Mouse (Mus musculus): ENCODE measurements around the gene Cdh13. TPM values are rescaled to one million over a fixed set of nuclear protein-coding genes. Genes with fewer than 3 reads are reported as not detected.

The Cdh13 gene
- polyA plus RNA-seq, 1 experiment from 2014 or later: 0.53 TPM

- no peak for DNase-seq
- Histone ChIP-seq H3K9ac (replicated peaks) (no peak overlapping the region), H3K27ac (ENCODE audit: low read depth) (no peak overlapping the region), H3K27me3 (ENCODE audit: insufficient read depth, low read length) (no peaks in the 10 kb centered on the region), H3K4me2 (ENCODE audit: low read depth, low read length) (no peak overlapping the region), H3K4me1 (ENCODE audit: insufficient read depth) (no peaks in the 10 kb centered on the region), H3K9me3 (ENCODE audit: low read length) (peaks cover 3% of the 10 kb centered on the region; the same call in 1 of the 2 replicates), H3K36me3 (replicated peaks; ENCODE audit: insufficient read depth, low read length) (no peaks in the 10 kb centered on the region), H3K4me3 (ENCODE audit: low read depth, low read length) (no peak overlapping the region)
- ATAC-seq: no peak
- TF ChIP-seq CTCF (IDR thresholded peaks at IDR 0.05; ENCODE audit: low read depth) (no peak), EP300 (IDR thresholded peaks at IDR 0.05; ENCODE audit: low read depth) (no peak)
- WGBS (ENCODE audit: insufficient replicate concordance): 66% methylated on average over 8 of the region's 8 CpGs
Observed at GRCm38 (mm10) chr8:118628702-118629101, 345.2 kb downstream of the Cdh13 start.

- 70% methylated on average over 22 of the region's 22 CpGs for WGBS (ENCODE audit: insufficient replicate concordance)
- no peak for TF ChIP-seq CTCF (IDR thresholded peaks at IDR 0.05; ENCODE audit: low read depth)
- TF ChIP-seq EP300 (IDR thresholded peaks at IDR 0.05; ENCODE audit: low read depth): no peak
- Histone ChIP-seq H3K27me3 (ENCODE audit: insufficient read depth, low read length) (no peaks in the 10 kb centered on the region), H3K9me3 (ENCODE audit: low read length) (no peaks in the 10 kb centered on the region), H3K4me3 (ENCODE audit: low read depth, low read length) (no peak overlapping the region), H3K27ac (ENCODE audit: low read depth) (no peak overlapping the region), H3K4me1 (ENCODE audit: insufficient read depth) (no peaks in the 10 kb centered on the region), H3K4me2 (ENCODE audit: low read depth, low read length) (no peak overlapping the region), H3K9ac (replicated peaks) (no peak overlapping the region), H3K36me3 (replicated peaks; ENCODE audit: insufficient read depth, low read length) (no peaks in the 10 kb centered on the region)
- ATAC-seq (no peak), DNase-seq (no peak)
Observed at GRCm38 (mm10) chr8:118635296-118636060, 351.9 kb downstream of the Cdh13 start.

GRCm38 (mm10) chr8:118639606-118640005, 356.1 kb downstream of the Cdh13 start:
- TF ChIP-seq EP300 (IDR thresholded peaks at IDR 0.05; ENCODE audit: low read depth): no peak
- Histone ChIP-seq H3K4me1 (ENCODE audit: insufficient read depth) (no peaks in the 10 kb centered on the region), H3K27ac (ENCODE audit: low read depth) (no peak overlapping the region), H3K9ac (replicated peaks) (no peak overlapping the region), H3K4me3 (ENCODE audit: low read depth, low read length) (no peak overlapping the region), H3K36me3 (replicated peaks; ENCODE audit: insufficient read depth, low read length) (no peaks in the 10 kb centered on the region), H3K27me3 (ENCODE audit: insufficient read depth, low read length) (no peaks in the 10 kb centered on the region), H3K4me2 (ENCODE audit: low read depth, low read length) (no peak overlapping the region), H3K9me3 (ENCODE audit: low read length) (no peaks in the 10 kb centered on the region)
- WGBS (ENCODE audit: insufficient replicate concordance): 84% methylated on average over 8 of the region's 8 CpGs
- DNase-seq (no peak), ATAC-seq (no peak)

GRCm38 (mm10) chr8:118641799-118642198, 358.3 kb downstream of the Cdh13 start:
- no peak for ATAC-seq
- H3K36me3 ChIP-seq (replicated peaks; ENCODE audit: insufficient read depth, low read length): no peaks in the 10 kb centered on the region
- H3K4me1 ChIP-seq (ENCODE audit: insufficient read depth): no peaks in the 10 kb centered on the region
- H3K4me2 ChIP-seq (ENCODE audit: low read depth, low read length): no peak overlapping the region
- TF ChIP-seq EP300 (IDR thresholded peaks at IDR 0.05; ENCODE audit: low read depth): no peak
- TF ChIP-seq CTCF (IDR thresholded peaks at IDR 0.05; ENCODE audit: low read depth): no peak
- no peak overlapping the region for H3K27ac ChIP-seq (ENCODE audit: low read depth)
- no peaks in the 10 kb centered on the region for H3K9me3 ChIP-seq (ENCODE audit: low read length)
- H3K9ac ChIP-seq (replicated peaks): no peak overlapping the region
- no peak overlapping the region for H3K4me3 ChIP-seq (ENCODE audit: low read depth, low read length)
- H3K27me3 ChIP-seq (ENCODE audit: insufficient read depth, low read length): no peaks in the 10 kb centered on the region
- no peak for DNase-seq
- 59% methylated on average over 4 of the region's 4 CpGs for WGBS (ENCODE audit: insufficient replicate concordance)

- Histone ChIP-seq H3K9ac (replicated peaks) (no peak overlapping the region), H3K36me3 (replicated peaks; ENCODE audit: insufficient read depth, low read length) (no peaks in the 10 kb centered on the region), H3K9me3 (ENCODE audit: low read length) (no peaks in the 10 kb centered on the region), H3K4me1 (ENCODE audit: insufficient read depth) (no peaks in the 10 kb centered on the region), H3K27me3 (ENCODE audit: insufficient read depth, low read length) (no peaks in the 10 kb centered on the region), H3K4me3 (ENCODE audit: low read depth, low read length) (no peak overlapping the region), H3K27ac (ENCODE audit: low read depth) (no peak overlapping the region), H3K4me2 (ENCODE audit: low read depth, low read length) (no peak overlapping the region)
- DNase-seq (no peak), ATAC-seq (no peak)
- WGBS (ENCODE audit: insufficient replicate concordance): 63% methylated on average over 6 of the region's 6 CpGs
- TF ChIP-seq CTCF (IDR thresholded peaks at IDR 0.05; ENCODE audit: low read depth): no peak
- no peak for TF ChIP-seq EP300 (IDR thresholded peaks at IDR 0.05; ENCODE audit: low read depth)
Observed at GRCm38 (mm10) chr8:118648801-118649537, 365.4 kb downstream of the Cdh13 start.

- no peaks in the 10 kb centered on the region for H3K4me1 ChIP-seq (ENCODE audit: insufficient read depth)
- H3K27me3 ChIP-seq (ENCODE audit: insufficient read depth, low read length): no peaks in the 10 kb centered on the region
- WGBS (ENCODE audit: insufficient replicate concordance): 64% methylated on average over 4 of the region's 4 CpGs
- H3K27ac ChIP-seq (ENCODE audit: low read depth): no peak overlapping the region
- TF ChIP-seq CTCF (IDR thresholded peaks at IDR 0.05; ENCODE audit: low read depth): no peak
- no peaks in the 10 kb centered on the region for H3K36me3 ChIP-seq (replicated peaks; ENCODE audit: insufficient read depth, low read length)
- no peak overlapping the region for H3K9ac ChIP-seq (replicated peaks)
- DNase-seq (no peak), ATAC-seq (no peak)
- no peaks in the 10 kb centered on the region for H3K9me3 ChIP-seq (ENCODE audit: low read length)
- H3K4me3 ChIP-seq (ENCODE audit: low read depth, low read length): no peak overlapping the region
- H3K4me2 ChIP-seq (ENCODE audit: low read depth, low read length): no peak overlapping the region
Observed at GRCm38 (mm10) chr8:118649981-118650380, 366.4 kb downstream of the Cdh13 start.

All from liver, postnatal 0 days (tissue).